ENCODE assay signal across 8 mouse cellular contexts in the genomic region with DNA sequence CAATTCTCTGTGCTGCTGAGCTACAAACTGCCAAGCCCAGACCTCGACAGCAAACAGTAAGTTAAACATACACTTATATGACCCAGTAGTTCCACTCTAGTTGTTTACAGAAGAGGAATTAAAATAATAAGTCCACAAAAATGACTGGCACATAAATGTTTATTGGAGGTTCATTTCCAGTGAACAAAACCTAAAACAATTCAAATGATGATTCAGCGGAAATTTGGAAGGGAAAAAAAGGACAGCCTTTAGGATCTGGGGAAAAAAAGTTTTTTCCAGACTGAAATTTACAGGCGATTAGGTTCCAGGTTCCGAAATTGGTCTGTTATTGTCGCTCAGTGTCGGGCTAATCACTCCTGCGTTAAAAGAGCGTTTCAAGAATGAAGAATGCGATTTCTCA. TPM values are rescaled to one million over a fixed set of nuclear protein-coding genes. Genes with fewer than 3 reads are reported as not detected.
A peak's percentile ranks its signal among the peaks of the same experiment; 100 is the strongest.
DNase-seq lines count a peak whose midpoint lies in the region; ATAC-seq and TF ChIP-seq lines count a peak whose summit lies in the region.

No protein-coding gene starts in this region.

- no peaks in the 10 kb centered on the region for H3K9me3 ChIP-seq in heart, embryonic 12.5 days (replicated peaks)
- H3K9me3 ChIP-seq in E14TG2a.4 (ENCODE audit: low read length): no peaks in the 10 kb centered on the region
- H3K9me3 ChIP-seq in forebrain, embryonic 15.5 days: no peaks in the 10 kb centered on the region
- H3K9me3 ChIP-seq in liver, embryonic 15.5 days (replicated peaks): no peaks in the 10 kb centered on the region

- peaks cover 3% of the 10 kb centered on the region; the same call in 1 of the 2 replicates for H3K27me3 ChIP-seq in heart, embryonic 12.5 days (replicated peaks)
- H3K27me3 ChIP-seq in E14TG2a.4 (ENCODE audit: insufficient read depth, low read length): peaks cover 56% of the 10 kb centered on the region
- no peaks in the 10 kb centered on the region; the same call in 1 of the 2 replicates for H3K27me3 ChIP-seq in forebrain, embryonic 15.5 days
- peaks cover 53% of the 10 kb centered on the region for H3K27me3 ChIP-seq in liver, embryonic 15.5 days

- peak overlapping the region; percentile 83 for H3K9ac ChIP-seq in heart, embryonic 12.5 days
- H3K9ac ChIP-seq in forebrain, embryonic 15.5 days (replicated peaks): peak overlapping the region; percentile 51
- no peak overlapping the region for H3K9ac ChIP-seq in liver, embryonic 15.5 days

- H3K27ac ChIP-seq in heart, embryonic 12.5 days (ENCODE audit: poor library complexity, severe bottlenecking): peak overlapping the region; percentile 66; the same call in 1 of the 2 replicates
- no peak overlapping the region for H3K27ac ChIP-seq in forebrain, embryonic 15.5 days (replicated peaks)
- H3K27ac ChIP-seq in liver, embryonic 15.5 days (replicated peaks): 0 out of 2 replicates have a peak overlapping the region, but pooled peaks have one; percentile 31

- intact Hi-C loops in heart, postnatal 10 days (cut with DNase I): loop anchor here (1.0 kb wide), 1 partner anchor 66 kb away; no protein-coding TSS in a partner anchor

- DNase-seq in heart, postnatal 10 days: no peak
- no peak for DNase-seq in adrenal gland, postnatal 10 days
- no peak for DNase-seq in embryo, embryonic 10 days (ENCODE audit: low spot score)
- no peak for DNase-seq in layer of hippocampus, postnatal 36 days

- peak overlapping the region; percentile 68 for H3K4me3 ChIP-seq in heart, embryonic 12.5 days
- H3K4me3 ChIP-seq in E14TG2a.4 (replicated peaks; ENCODE audit: low read length): peak overlapping the region; percentile 87
- H3K4me3 ChIP-seq in forebrain, embryonic 15.5 days: peak overlapping the region; percentile 53
- peak overlapping the region; percentile 59 for H3K4me3 ChIP-seq in liver, embryonic 15.5 days (replicated peaks)

- H3K4me2 ChIP-seq in heart, embryonic 12.5 days: peak overlapping the region; percentile 69
- H3K4me2 ChIP-seq in forebrain, embryonic 15.5 days (replicated peaks): peak overlapping the region; percentile 71
- peak overlapping the region; percentile 71 for H3K4me2 ChIP-seq in liver, embryonic 15.5 days

- peaks cover 13% of the 10 kb centered on the region for H3K36me3 ChIP-seq in heart, embryonic 12.5 days
- no peaks in the 10 kb centered on the region for H3K36me3 ChIP-seq in E14TG2a.4 (ENCODE audit: insufficient read depth, low read length)
- no peaks in the 10 kb centered on the region for H3K36me3 ChIP-seq in forebrain, embryonic 15.5 days
- no peaks in the 10 kb centered on the region for H3K36me3 ChIP-seq in liver, embryonic 15.5 days (replicated peaks)

- 18% methylated on average over 9 of the region's 9 CpGs for WGBS in heart, embryonic 12.5 days
- 10% methylated on average over 9 of the region's 9 CpGs for WGBS in forebrain, embryonic 15.5 days
- 13% methylated on average over 9 of the region's 9 CpGs for WGBS in liver, embryonic 15.5 days (ENCODE audit: insufficient replicate concordance)

- peaks cover 17% of the 10 kb centered on the region for H3K4me1 ChIP-seq in heart, embryonic 12.5 days (replicated peaks)
- H3K4me1 ChIP-seq in E14TG2a.4 (replicated peaks; ENCODE audit: low read depth, low read length): peaks cover 14% of the 10 kb centered on the region
- peaks cover 8% of the 10 kb centered on the region; the same call in 1 of the 2 replicates for H3K4me1 ChIP-seq in forebrain, embryonic 15.5 days
- peaks cover 16% of the 10 kb centered on the region for H3K4me1 ChIP-seq in liver, embryonic 15.5 days (replicated peaks)

- TF ChIP-seq CTCF in E14TG2a.4 (conservative IDR thresholded peaks at IDR 0.05; ENCODE audit: low read length): no peak

- no peak for ATAC-seq in heart, embryonic 12.5 days (ENCODE audit: insufficient number of reproducible peaks, low FRiP score)
- ATAC-seq in forebrain, embryonic 15.5 days (replicated peaks): no peak
- ATAC-seq in liver, embryonic 15.5 days (ENCODE audit: insufficient read depth): no peak

RNA-seq across cellular contexts. Expression of a gene that starts 0.4 kb away (rescaled TPM):
- polyA plus RNA-seq in heart, embryonic 12.5 days (2016; fragmentation: Nextera tagmentation; extraction: Ambion mirVana): 12.6 TPM in 2 replicates
- total RNA-seq in heart, postnatal 10 days (2021): 10 to 100 TPM in 1 of 2 experiments, 1 to 10 TPM in 1; 8.9 to 10.8 TPM
- polyA plus RNA-seq in forebrain, embryonic 15.5 days (2015; fragmentation: Nextera tagmentation; extraction: Ambion mirVana): 7.0 and 8.2 TPM in 2 replicates
- 1.8 TPM in 2 replicates for polyA plus RNA-seq in liver, embryonic 15.5 days (2015; fragmentation: Nextera tagmentation; extraction: Ambion mirVana)
- total RNA-seq in adrenal gland, postnatal 10 days (2021): 10 to 100 TPM in 1 of 2 experiments, 1 to 10 TPM in 1; 9.7 to 13.6 TPM
- total RNA-seq in layer of hippocampus, postnatal 36 days (2021): 10 to 100 TPM; 17.5 to 17.7 TPM

RNA-seq across cellular contexts. Expression of a gene that starts 6.7 kb away (rescaled TPM):
- polyA plus RNA-seq in heart, embryonic 12.5 days (2016; fragmentation: Nextera tagmentation; extraction: Ambion mirVana): not detected in 2 replicates
- not detected for total RNA-seq in heart, postnatal 10 days (2021)
- polyA plus RNA-seq in forebrain, embryonic 15.5 days (2015; fragmentation: Nextera tagmentation; extraction: Ambion mirVana): not detected in 2 replicates
- not detected in 2 replicates for polyA plus RNA-seq in liver, embryonic 15.5 days (2015; fragmentation: Nextera tagmentation; extraction: Ambion mirVana)
- not detected for total RNA-seq in adrenal gland, postnatal 10 days (2021)
- not detected for total RNA-seq in layer of hippocampus, postnatal 36 days (2021)

RNA-seq across cellular contexts. Expression of a gene that starts 14.3 kb away (rescaled TPM):
- polyA plus RNA-seq in heart, embryonic 12.5 days (2016; fragmentation: Nextera tagmentation; extraction: Ambion mirVana): 575 and 577 TPM in 2 replicates
- 100 to 1,000 TPM; 264 to 266 TPM for total RNA-seq in heart, postnatal 10 days (2021)
- polyA plus RNA-seq in forebrain, embryonic 15.5 days (2015; fragmentation: Nextera tagmentation; extraction: Ambion mirVana): 750 and 789 TPM in 2 replicates
- 316 and 337 TPM in 2 replicates for polyA plus RNA-seq in liver, embryonic 15.5 days (2015; fragmentation: Nextera tagmentation; extraction: Ambion mirVana)
- total RNA-seq in adrenal gland, postnatal 10 days (2021): 100 to 1,000 TPM; 276 to 295 TPM
- total RNA-seq in layer of hippocampus, postnatal 36 days (2021): 100 to 1,000 TPM; 174 to 193 TPM

RNA-seq across cellular contexts. Expression of a gene that starts 20.4 kb away (rescaled TPM):
- 0.23 and 0.65 TPM in 2 replicates for polyA plus RNA-seq in heart, embryonic 12.5 days (2016; fragmentation: Nextera tagmentation; extraction: Ambion mirVana)
- not detected for total RNA-seq in heart, postnatal 10 days (2021)
- polyA plus RNA-seq in forebrain, embryonic 15.5 days (2015; fragmentation: Nextera tagmentation; extraction: Ambion mirVana): 0.14 TPM in 1 of 2 replicates, not detected in the other
- 31.9 and 36.3 TPM in 2 replicates for polyA plus RNA-seq in liver, embryonic 15.5 days (2015; fragmentation: Nextera tagmentation; extraction: Ambion mirVana)
- 1 to 10 TPM; 4.9 to 9.8 TPM for total RNA-seq in adrenal gland, postnatal 10 days (2021)
- total RNA-seq in layer of hippocampus, postnatal 36 days (2021): not detected

RNA-seq across cellular contexts. Expression of a gene that starts 23.3 kb away (rescaled TPM):
- 13.7 and 14.8 TPM in 2 replicates for polyA plus RNA-seq in heart, embryonic 12.5 days (2016; fragmentation: Nextera tagmentation; extraction: Ambion mirVana)
- total RNA-seq in heart, postnatal 10 days (2021): 10 to 100 TPM; 40.4 to 43.3 TPM
- 14.3 and 15.6 TPM in 2 replicates for polyA plus RNA-seq in forebrain, embryonic 15.5 days (2015; fragmentation: Nextera tagmentation; extraction: Ambion mirVana)
- polyA plus RNA-seq in liver, embryonic 15.5 days (2015; fragmentation: Nextera tagmentation; extraction: Ambion mirVana): 4.9 and 6.2 TPM in 2 replicates
- total RNA-seq in adrenal gland, postnatal 10 days (2021): 10 to 100 TPM; 49.0 to 55.8 TPM
- total RNA-seq in layer of hippocampus, postnatal 36 days (2021): 100 to 1,000 TPM; 448 to 494 TPM
